In the genomic region with DNA sequence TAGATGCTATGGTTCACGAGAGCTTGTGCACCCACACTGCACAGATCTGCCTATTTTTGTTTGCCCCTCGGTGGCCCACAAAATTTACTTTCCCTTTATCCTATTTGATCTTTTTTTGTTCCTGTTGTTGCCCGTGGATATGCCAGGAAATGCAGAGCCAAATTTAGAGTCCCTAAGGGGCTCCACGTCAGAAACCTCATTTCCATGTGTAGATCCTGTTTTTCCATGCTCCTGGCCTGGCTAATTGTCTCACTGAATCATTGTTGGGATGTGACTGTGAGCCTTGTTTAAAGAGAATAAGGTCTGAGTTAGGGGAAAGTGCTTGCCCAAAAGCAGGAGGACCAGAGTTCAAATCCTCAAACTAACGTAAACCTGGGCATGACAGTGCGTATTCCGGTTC, we compare ENCODE assay signal across 13 mouse cellular contexts. TPM values are rescaled to one million over a fixed set of nuclear protein-coding genes. Genes with fewer than 3 reads are reported as not detected.
DNase-seq lines count a peak whose midpoint lies in the region; ATAC-seq lines count a peak whose summit lies in the region.
"Had no signal": no experiment of that assay in that cellular context is flagged by ENCODE, and none has a peak within 500 bp of the region (broad histone marks: within the 10 kb centered on the region; RNA-seq: fewer than 3 reads in every experiment).

No protein-coding gene starts in this region.

- H3K4me1 ChIP-seq in intestine, embryonic 16.5 days (ENCODE audit: control insufficient read depth, insufficient read depth, low read length), result peaks cover 2% of the 10 kb centered on the region; the same call in 1 of the 2 replicates
- H3K4me1 ChIP-seq in intestine, embryonic 15.5 days (replicated peaks), result peaks cover 12% of the 10 kb centered on the region; the same call in 1 of the 2 replicates
- H3K4me1 ChIP-seq in embryonic facial prominence, embryonic 13.5 days, result peaks cover 20% of the 10 kb centered on the region
- H3K4me1 ChIP-seq: limb, embryonic 13.5 days had no signal

- no peak for ATAC-seq in intestine, embryonic 16.5 days
- no peak for ATAC-seq in intestine, embryonic 15.5 days
- no peak for ATAC-seq in embryonic facial prominence, embryonic 13.5 days (ENCODE audit: insufficient number of reproducible peaks, insufficient read depth, low FRiP score, low TSS enrichment, low read depth)
- ATAC-seq in granulocyte monocyte progenitor cell, adult 5-6 weeks (replicated peaks; ENCODE audit: poor library complexity, severe bottlenecking), result no peak
- ATAC-seq: forebrain, embryonic 14.5 days had no signal

- WGBS in intestine, embryonic 16.5 days, result 75% methylated on average over 7 of the region's 7 CpGs
- 77% methylated on average over 7 of the region's 7 CpGs for WGBS in intestine, embryonic 15.5 days
- WGBS in embryonic facial prominence, embryonic 13.5 days, result 51% methylated on average over 7 of the region's 7 CpGs

- peaks cover 3% of the 10 kb centered on the region; the same call in 1 of the 2 replicates for H3K36me3 ChIP-seq in intestine, embryonic 16.5 days (ENCODE audit: control insufficient read depth, insufficient read depth, low read length)
- H3K36me3 ChIP-seq in intestine, embryonic 15.5 days, result peaks cover 7% of the 10 kb centered on the region
- H3K36me3 ChIP-seq in embryonic facial prominence, embryonic 13.5 days, result peaks cover 68% of the 10 kb centered on the region

- peaks cover 3% of the 10 kb centered on the region; the same call in 1 of the 2 replicates for H3K9me3 ChIP-seq in intestine, embryonic 16.5 days (ENCODE audit: control insufficient read depth, low read length)
- no peaks in the 10 kb centered on the region for H3K9me3 ChIP-seq in intestine, embryonic 15.5 days
- H3K9me3 ChIP-seq in embryonic facial prominence, embryonic 13.5 days, result peaks cover 4% of the 10 kb centered on the region; the same call in 1 of the 2 replicates
- H3K9me3 ChIP-seq: limb, embryonic 13.5 days had no signal

- 0 out of 2 replicates have a peak overlapping the region, but pooled peaks have one; percentile 5 for H3K27ac ChIP-seq in intestine, embryonic 16.5 days (ENCODE audit: low read length)
- H3K27ac ChIP-seq in intestine, embryonic 15.5 days, result no peak overlapping the region
- H3K27ac ChIP-seq in embryonic facial prominence, embryonic 13.5 days, result peak overlapping the region; percentile 33; the same call in 1 of the 2 replicates
- H3K27ac ChIP-seq: limb, embryonic 13.5 days had no signal

- H3K4me2 ChIP-seq in intestine, embryonic 16.5 days (ENCODE audit: low read depth, low read length), result no peak overlapping the region
- H3K4me2 ChIP-seq in intestine, embryonic 15.5 days (replicated peaks), result no peak overlapping the region
- no peak overlapping the region for H3K4me2 ChIP-seq in embryonic facial prominence, embryonic 13.5 days
- H3K4me2 ChIP-seq: limb, embryonic 13.5 days had no signal

- H3K4me3 ChIP-seq in intestine, embryonic 16.5 days (ENCODE audit: low read length), result no peak overlapping the region
- no peak overlapping the region for H3K4me3 ChIP-seq in intestine, embryonic 15.5 days (replicated peaks)
- no peak overlapping the region for H3K4me3 ChIP-seq in embryonic facial prominence, embryonic 13.5 days
- H3K4me3 ChIP-seq: limb, embryonic 13.5 days had no signal

- H3K9ac ChIP-seq in intestine, embryonic 16.5 days (ENCODE audit: low read depth, low read length), result no peak overlapping the region
- no peak overlapping the region for H3K9ac ChIP-seq in intestine, embryonic 15.5 days
- H3K9ac ChIP-seq in embryonic facial prominence, embryonic 13.5 days, result no peak overlapping the region
- H3K9ac ChIP-seq: limb, embryonic 13.5 days had no signal

- no peaks in the 10 kb centered on the region for H3K27me3 ChIP-seq in intestine, embryonic 16.5 days (replicated peaks; ENCODE audit: control insufficient read depth, insufficient read depth, low read length)
- H3K27me3 ChIP-seq in intestine, embryonic 15.5 days (replicated peaks), result no peaks in the 10 kb centered on the region
- H3K27me3 ChIP-seq in embryonic facial prominence, embryonic 13.5 days, result no peaks in the 10 kb centered on the region
- H3K27me3 ChIP-seq: limb, embryonic 13.5 days had no signal

- DNase-seq in MN1 (ENCODE audit: low spot score), result peak; percentile 53
- peak; percentile 37 for DNase-seq in heart, postnatal 4 days
- DNase-seq in thymus, postnatal 10 days (ENCODE audit: low spot score in 2 of 2), result no peak
- no peak for DNase-seq in spleen, adult 18-20 months
- DNase-seq: adrenal gland, postnatal 14 days; gastrocnemius, postnatal 10 days; lung, adult 18-20 months had no signal

RNA-seq across cellular contexts. Expression of gene Synm, which starts 44.4 kb away (rescaled TPM):
- polyA plus RNA-seq in intestine, embryonic 16.5 days (2015; fragmentation: Nextera tagmentation; extraction: Ambion mirVana), result 4.5 and 6.0 TPM in 2 replicates
- 4.1 and 4.7 TPM in 2 replicates for polyA plus RNA-seq in intestine, embryonic 15.5 days (2015; fragmentation: Nextera tagmentation; extraction: Ambion mirVana)
- 0.76 and 0.79 TPM in 2 replicates for polyA plus RNA-seq in embryonic facial prominence, embryonic 13.5 days (2015; fragmentation: Nextera tagmentation; extraction: Ambion mirVana)
- total RNA-seq in heart, postnatal 4 days (2021), result 1 to 10 TPM; 5.5 to 5.6 TPM
- not detected in 2 replicates for total RNA-seq in granulocyte monocyte progenitor cell, adult 5-6 weeks (2014; fragmentation: Nextera tagmentation)
- total RNA-seq in granulocyte monocyte progenitor cell, adult 5-6 weeks (2017), result 0.15 TPM in 1 of 2 replicates, not detected in the other

Comparison
In these comparisons a context has a peak if more than half of its experiments do, and no peak if none do; other contexts are left out.
1. DNase-seq: peak in MN1 (single experiment) and heart, postnatal 4 days (single experiment); none in thymus, postnatal 10 days (0 of 2) and spleen, adult 18-20 months (0 of 2).